Mouse (Mus musculus) 416B (cell line): Measurements from ENCODE around the gene Hoga1.

Source experiments
- DNase-seq: peaks from one replicate; pipeline ENCODE4 v3.0.0; 2011; ENCODE audit warnings: low read depth

Gene Hoga1

DNA sequence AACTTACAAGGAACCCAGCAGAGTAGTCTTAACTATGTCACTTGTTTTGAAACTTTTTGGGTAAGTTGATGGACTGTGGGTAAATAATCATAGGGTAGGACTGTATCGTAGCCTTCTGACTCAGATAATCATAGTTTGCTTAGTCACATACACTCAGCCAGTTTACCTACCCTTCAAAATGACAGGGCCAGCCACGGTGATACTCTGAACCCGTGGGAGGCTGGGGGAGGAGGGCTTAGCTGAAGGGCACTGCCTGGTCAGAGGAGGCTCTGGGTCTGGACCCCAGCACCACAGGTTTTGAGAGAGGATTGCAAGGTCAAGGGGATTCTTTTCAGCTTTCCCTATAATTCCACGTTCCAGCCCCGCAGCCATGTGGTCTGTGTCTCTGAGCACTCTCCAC lies 73.2 kb downstream of the Hoga1 start:
- no peak for DNase-seq

DNA sequence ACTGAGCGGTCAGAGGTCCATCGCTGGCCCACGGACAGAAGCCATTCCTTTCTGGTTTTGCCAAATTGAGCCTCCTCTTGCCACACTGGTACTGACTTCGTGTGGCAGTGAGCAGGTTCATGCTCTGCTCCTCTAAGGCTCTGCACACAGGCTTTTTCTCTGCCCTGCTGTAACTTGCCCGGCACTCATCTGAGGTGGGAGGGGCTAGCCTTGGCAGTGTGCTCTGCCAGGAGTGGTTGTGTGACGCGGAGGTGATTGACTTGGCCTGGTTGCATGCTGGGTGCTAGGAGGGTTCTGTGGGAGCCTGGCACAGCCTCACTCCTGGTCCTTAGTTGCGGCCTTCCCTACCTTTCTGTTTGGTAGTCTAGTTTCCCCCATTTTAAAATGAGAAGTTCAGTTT lies 75.0 kb downstream of the Hoga1 start:
- no peak for DNase-seq
